Mouse (Mus musculus): ENCODE measurements around the gene Dohh. TPM values are rescaled to one million over a fixed set of nuclear protein-coding genes. Genes with fewer than 3 reads are reported as not detected.
A peak's percentile ranks its signal among the peaks of the same experiment; 100 is the strongest.

Gene Dohh
- total and polyA plus RNA-seq, 3 experiments, result 78.2 to 131 (median 81.7) TPM

DNA sequence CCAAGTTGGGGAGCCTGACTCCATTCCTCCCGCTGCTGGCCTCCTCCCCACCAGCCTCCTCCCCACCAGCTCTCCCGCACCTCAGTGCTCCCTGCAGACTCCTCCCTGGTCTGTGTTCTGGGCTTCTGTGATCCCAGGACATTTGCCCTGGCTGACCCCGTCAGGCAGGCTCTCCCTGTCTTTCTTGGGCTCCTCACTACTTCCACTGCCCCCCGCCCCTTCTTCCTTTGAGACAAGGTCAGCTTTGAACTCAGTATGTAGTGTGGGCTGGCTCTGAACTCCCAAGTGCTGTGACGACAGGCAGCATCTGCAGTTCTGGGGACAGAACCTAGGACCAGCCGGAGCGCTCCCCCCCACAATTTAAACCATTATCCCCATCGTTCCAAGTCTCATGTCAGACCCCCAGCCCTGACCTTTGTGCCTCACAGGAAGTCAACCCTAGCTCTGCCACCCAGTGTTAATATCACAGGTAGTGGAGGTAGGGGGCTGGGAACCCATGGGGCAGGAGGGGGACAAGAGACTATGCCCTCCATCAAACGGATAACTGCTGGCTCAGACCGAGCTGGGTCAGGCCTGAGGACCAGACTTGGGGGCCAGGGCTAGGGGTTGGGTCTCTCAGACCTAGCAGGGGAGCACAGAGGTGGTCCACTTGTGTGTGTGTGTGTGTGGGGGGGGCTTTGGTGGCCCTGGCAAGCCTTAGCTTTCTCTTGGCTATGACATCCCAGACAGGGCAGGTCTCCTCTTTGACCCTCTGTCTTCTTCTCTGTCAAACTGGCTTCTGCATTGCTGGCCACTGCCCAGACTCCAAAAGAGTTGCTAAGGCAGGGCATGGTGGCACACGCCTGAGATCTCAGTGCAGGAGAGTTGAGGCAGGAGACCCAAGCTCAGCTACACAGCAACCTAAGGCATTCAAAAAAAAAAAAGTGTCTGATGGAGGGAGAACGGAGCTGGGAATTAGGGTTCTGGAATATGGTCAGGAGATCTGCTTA is 33.3 kb downstream of the Dohh start:
- Histone ChIP-seq H3K9ac (ENCODE audit: insufficient read depth, low read depth) (no peak overlapping the region), H3K9me3 (replicated peaks; ENCODE audit: low read length) (no peaks in the 10 kb centered on the region), H3K27ac (ENCODE audit: insufficient read depth, low read depth) (no peak overlapping the region), H3K36me3 (replicated peaks in 1 of 2; ENCODE audit: control insufficient read depth in 1 of 2, insufficient read depth in 1 of 2, low read length in 1 of 2) (peaks cover 31 to 58% of the 10 kb centered on the region in 2 experiments), H3K27me3 (replicated peaks) (no peaks in the 10 kb centered on the region), H3K79me2 (replicated peaks; ENCODE audit: control insufficient read depth, extremely low read depth, insufficient read depth, poor library complexity, severe bottlenecking) (peaks cover 10% of the 10 kb centered on the region), H3K4me3 (replicated peaks in 1 of 3; ENCODE audit: low read depth in 2 of 3, low read length in 2 of 3, poor library complexity in 1 of 3) (no peak overlapping the region), H3K4me1 (ENCODE audit: control insufficient read depth in 1 of 2, insufficient read depth in 2 of 2) (peaks cover 27 to 36% of the 10 kb centered on the region in 2 experiments), H3K4me2 (ENCODE audit: insufficient read depth, low read depth, poor library complexity, severe bottlenecking) (no peak overlapping the region)
- no peak for DNase-seq (ENCODE audit: extremely low read depth)
- dilution Hi-C loops (cut with MboI; ENCODE audit: extremely low pct_ligation_motif_present, extremely low pct_unique_long_range_greater_than_20kb, low sequenced_read_pairs), result no loop called here
- no peak for TF ChIP-seq GABPA (IDR thresholded peaks at IDR 0.05; ENCODE audit: insufficient replicate concordance, low read depth, low read length)
- TF ChIP-seq ELF1 (IDR thresholded peaks at IDR 0.05; ENCODE audit: low read depth, low read length), result no peak
- TF ChIP-seq CHD2 (IDR thresholded peaks at IDR 0.05; ENCODE audit: low read length), result no peak
- no peak for TF ChIP-seq MXI1 (IDR thresholded peaks at IDR 0.05; ENCODE audit: low read depth, low read length)
- TF ChIP-seq MAZ (IDR thresholded peaks at IDR 0.05; ENCODE audit: low read depth, low read length), result no peak
- no peak for TF ChIP-seq POLR2A (IDR thresholded peaks at IDR 0.05; ENCODE audit: low read depth, low read length)
- no peak for TF ChIP-seq MEF2A (IDR thresholded peaks at IDR 0.05; ENCODE audit: borderline replicate concordance, low read depth, low read length)
- TF ChIP-seq NELFE (IDR thresholded peaks at IDR 0.05; ENCODE audit: low read depth, low read length), result no peak
- no peak for TF ChIP-seq MAX (IDR thresholded peaks at IDR 0.05; ENCODE audit: low read length)
- no peak for TF ChIP-seq POLR2AphosphoS2 (IDR thresholded peaks at IDR 0.05; ENCODE audit: low read depth, low read length)
- no peak for TF ChIP-seq ETS1 (conservative IDR thresholded peaks at IDR 0.05; ENCODE audit: low read depth, low read length)
- TF ChIP-seq ZC3H11A (IDR thresholded peaks at IDR 0.05; ENCODE audit: low read depth, low read length), result no peak
- no peak for TF ChIP-seq JUND (conservative IDR thresholded peaks at IDR 0.05; ENCODE audit: low read depth, low read length)
- no peak for TF ChIP-seq USF2 (conservative IDR thresholded peaks at IDR 0.05; ENCODE audit: low read depth, low read length)
- TF ChIP-seq PAX5 (IDR thresholded peaks at IDR 0.05; ENCODE audit: low read length), result no peak
- in situ Hi-C loops (cut with MboI; ENCODE audit: low pct_ligation_motif_present, low pct_unique_long_range_greater_than_20kb, low sequenced_read_pairs), result no loop called here

DNA sequence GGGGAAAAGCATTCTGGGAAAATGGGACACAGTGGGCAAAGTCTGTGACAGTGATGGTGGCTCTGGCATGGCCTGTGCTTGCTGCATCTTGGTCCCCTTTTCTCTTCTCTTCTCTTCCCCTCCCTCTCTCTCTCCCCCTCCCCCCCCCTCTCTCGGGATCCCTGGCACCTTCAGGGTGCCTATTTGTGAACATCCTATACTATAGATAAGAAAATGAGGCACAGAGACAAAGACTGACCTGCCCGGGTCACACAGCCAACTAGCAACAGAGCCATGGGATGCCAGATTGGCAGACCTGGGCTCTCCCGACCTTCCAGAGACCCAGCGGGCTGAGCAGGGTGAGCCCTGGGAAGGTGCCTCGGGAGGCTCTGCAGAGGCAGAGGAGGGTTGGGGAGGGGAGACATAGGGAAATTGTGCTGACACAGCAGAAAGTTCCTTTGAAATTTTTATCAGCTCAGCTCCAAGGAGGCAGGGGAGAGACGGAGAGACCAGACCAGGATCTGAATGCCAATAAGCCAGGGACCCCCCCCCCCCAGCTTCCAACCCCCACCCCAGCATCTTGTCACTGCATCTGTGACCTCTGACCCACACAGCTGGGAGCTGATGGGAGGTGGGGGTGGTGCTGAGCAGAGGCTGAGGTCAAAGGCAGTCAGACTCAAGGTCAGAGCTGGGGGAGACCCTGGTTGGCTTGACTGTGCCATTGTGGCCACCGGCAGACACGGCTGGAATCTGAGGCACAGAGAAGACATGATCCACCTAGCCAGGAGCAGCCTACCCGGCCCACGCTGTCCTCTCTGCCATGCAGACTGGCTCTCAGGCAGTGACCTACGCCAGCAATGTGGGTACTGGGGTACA is 34.2 kb downstream of the Dohh start:
- Histone ChIP-seq H3K9ac (ENCODE audit: insufficient read depth, low read depth) (no peak overlapping the region), H3K4me2 (ENCODE audit: insufficient read depth, low read depth, poor library complexity, severe bottlenecking) (no peak overlapping the region), H3K4me3 (replicated peaks in 1 of 3; ENCODE audit: low read depth in 2 of 3, low read length in 2 of 3, poor library complexity in 1 of 3) (no peak overlapping the region), H3K4me1 (ENCODE audit: control insufficient read depth in 1 of 2, insufficient read depth in 2 of 2) (peaks cover 21 to 30% of the 10 kb centered on the region in 2 experiments), H3K9me3 (replicated peaks; ENCODE audit: low read length) (no peaks in the 10 kb centered on the region), H3K36me3 (replicated peaks in 1 of 2; ENCODE audit: control insufficient read depth in 1 of 2, insufficient read depth in 1 of 2, low read length in 1 of 2) (peaks cover 25 to 50% of the 10 kb centered on the region in 2 experiments), H3K27ac (ENCODE audit: insufficient read depth, low read depth) (no peak overlapping the region), H3K79me2 (replicated peaks; ENCODE audit: control insufficient read depth, extremely low read depth, insufficient read depth, poor library complexity, severe bottlenecking) (peaks cover 10% of the 10 kb centered on the region), H3K27me3 (replicated peaks) (no peaks in the 10 kb centered on the region)
- dilution Hi-C loops (cut with MboI; ENCODE audit: extremely low pct_ligation_motif_present, extremely low pct_unique_long_range_greater_than_20kb, low sequenced_read_pairs) (no loop called here), in situ Hi-C loops (cut with MboI; ENCODE audit: low pct_ligation_motif_present, low pct_unique_long_range_greater_than_20kb, low sequenced_read_pairs) (no loop called here)
- no peak for TF ChIP-seq HCFC1 (IDR thresholded peaks at IDR 0.05; ENCODE audit: low read depth, low read length)
- no peak for TF ChIP-seq MAX (IDR thresholded peaks at IDR 0.05; ENCODE audit: low read length)
- no peak for TF ChIP-seq POLR2AphosphoS2 (IDR thresholded peaks at IDR 0.05; ENCODE audit: low read depth, low read length)
- TF ChIP-seq TBP (conservative IDR thresholded peaks at IDR 0.05; ENCODE audit: low read depth, low read length), result no peak
- peak; percentile 87 for TF ChIP-seq MAFK (IDR thresholded peaks at IDR 0.05; ENCODE audit: insufficient replicate concordance, low read length)
- no peak for DNase-seq (ENCODE audit: extremely low read depth)

All from CH12.LX (cell line).